Mouse (Mus musculus) retina, adult 2 months (tissue): ENCODE measurements at regions not wholly inside any gene's neighbourhood (a gene's known extent, or its start where the extent isn't known, plus 50 kb on each side); places are given as distances from the start of the nearest gene placed in this dataset.

ENCODE experiments used
- DNase-seq: peaks from one replicate; pipeline ENCODE4 v3.0.0-alpha.2; 2012; ENCODE audit warnings: low read depth, low spot score

- no peak for DNase-seq
These were observed 69.3 kb upstream of the Fggy start for GRCm38 (mm10) chr4:95487969-95488368.

- no peak for DNase-seq
These were observed 68.2 kb upstream of the Fggy start for GRCm38 (mm10) chr4:95489059-95489458.

GRCm38 (mm10) chr4:95500265-95500664 is 57.0 kb upstream of the Fggy start:
- no peak for DNase-seq

- DNase-seq, result no peak
These were observed 56.1 kb upstream of the Fggy start for GRCm38 (mm10) chr4:95501164-95501563.

- DNase-seq, result no peak
These were observed 50.0 kb upstream of the Fggy start for GRCm38 (mm10) chr4:95507141-95507945.
